Mouse (Mus musculus) kidney, embryonic 15.5 days (tissue): ENCODE data around the gene Farsb. TPM values are rescaled to one million over a fixed set of nuclear protein-coding genes. Genes with fewer than 3 reads are reported as not detected.

Source experiments
- ATAC-seq: fragments of 200-750 bp; cut with Nextera tagmentation; replicated peaks from 2 replicates; pipeline ENCODE4 v1.8.0; 2017; ENCODE audit warnings: moderate TSS enrichment; ENCODE audit not compliant: low FRiP score
- H3K27ac ChIP-seq: fragments of 300-500 bp; sonication (generic); 2 replicates; pipeline ENCODE4 v1.5.1; 2015; ENCODE audit warnings: mild to moderate bottlenecking, inconsistent platforms
- H3K27me3 ChIP-seq: fragments of 300-500 bp; sonication (generic); 2 replicates; pipeline ENCODE4 v1.6.1; 2015; ENCODE audit warnings: inconsistent platforms
- H3K36me3 ChIP-seq: fragments of 300-500 bp; sonication (generic); 2 replicates; pipeline ENCODE4 v1.6.1; 2015; ENCODE audit warnings: inconsistent platforms
- H3K4me1 ChIP-seq: fragments of 300-500 bp; sonication (generic); 2 replicates; pipeline ENCODE4 v1.6.1; 2015; ENCODE audit warnings: inconsistent platforms
- H3K4me2 ChIP-seq: fragments of 300-500 bp; sonication (generic); 2 replicates; pipeline ENCODE4 v1.6.1; 2015; ENCODE audit warnings: moderate library complexity, mild to moderate bottlenecking, inconsistent platforms
- H3K4me3 ChIP-seq: fragments of 300-500 bp; sonication (generic); replicated peaks from 2 replicates; pipeline ENCODE4 v1.5.1; 2015; ENCODE audit warnings: mild to moderate bottlenecking, inconsistent platforms
- H3K9ac ChIP-seq: fragments of 300-500 bp; sonication (generic); 2 replicates; pipeline ENCODE4 v1.6.1; 2015; ENCODE audit warnings: mild to moderate bottlenecking, inconsistent platforms
- H3K9me3 ChIP-seq: fragments of 300-500 bp; sonication (generic); replicated peaks from 2 replicates; pipeline ENCODE4 v1.6.1; 2016; ENCODE audit warnings: inconsistent platforms
- WGBS: fragments of 180-500 bp; shearing (Covaris S2); methylation state at CpG from one replicate; pipeline ENCODE4 v1.1.7; 2015; ENCODE audit warnings: mixed read lengths; 5-methylcytosine and 5-hydroxymethylcytosine counted together
- polyA plus RNA-seq: library from polyadenylated mRNA; unstranded; fragments of >200 nt; fragmentation: Nextera tagmentation; extraction: Ambion mirVana; gene quantifications from 2 replicates; pipeline ENCODE4 v1.2.1, GENCODE M21; 2015

Gene Farsb
- 137 and 139 TPM in 2 replicates for polyA plus RNA-seq

DNA sequence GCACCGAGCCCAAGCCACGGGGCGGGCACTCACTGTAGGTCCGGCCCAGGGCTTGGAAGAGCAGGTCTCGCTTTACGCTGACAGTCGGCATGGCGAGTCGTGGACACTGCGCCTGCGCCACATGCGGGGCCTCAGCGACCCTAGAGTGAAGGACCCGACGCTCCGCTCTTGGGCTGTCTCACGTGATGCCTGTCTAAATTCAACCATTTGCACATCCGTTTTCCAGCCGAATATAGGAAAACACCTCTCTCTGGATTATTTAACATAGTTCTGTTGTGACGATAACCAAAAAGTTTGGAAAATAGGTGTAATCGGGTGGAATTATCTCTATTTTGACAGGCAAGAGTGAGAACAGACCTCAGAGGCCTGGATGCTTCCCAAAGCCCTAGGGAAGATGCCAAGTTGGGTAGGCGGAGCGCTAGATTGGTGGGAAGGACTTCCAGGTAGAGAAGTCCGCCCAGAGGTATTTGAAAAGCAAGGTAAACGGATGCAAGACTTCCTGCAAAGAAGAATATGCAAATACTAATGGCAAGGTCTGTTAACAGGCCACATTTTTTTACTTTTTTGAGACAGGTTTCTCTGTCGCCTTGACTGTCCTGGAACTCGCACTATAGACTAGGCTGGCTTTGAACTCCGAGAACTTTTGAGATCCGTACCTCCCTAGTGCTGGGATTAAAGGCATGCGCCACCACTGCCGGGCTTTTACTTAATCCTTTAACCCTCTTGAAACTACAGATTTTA lies at the start of gene Farsb:
Gene Farsb, minus strand, starts transcription at position 146 of the 741 bp plus-strand sequence.
- Histone ChIP-seq H3K4me3 (peak within 1 kb of the TSS; percentile 92), H3K9ac (peak within 1 kb of the TSS; percentile 89), H3K27ac (peak within 1 kb of the TSS; percentile 80), H3K4me2 (peak within 1 kb of the TSS; percentile 69), H3K9me3 (no peaks in the 10 kb centered on the region), H3K27me3 (peaks cover 5% of the 10 kb centered on the region; the same call in 1 of the 2 replicates), H3K36me3 (peaks cover 4% of the 10 kb centered on the region; the same call in 1 of the 2 replicates), H3K4me1 (peaks cover 13% of the 10 kb centered on the region)
- ATAC-seq = peak; percentile 98
- WGBS = under 1% methylated on average over 31 of the region's 31 CpGs

DNA sequence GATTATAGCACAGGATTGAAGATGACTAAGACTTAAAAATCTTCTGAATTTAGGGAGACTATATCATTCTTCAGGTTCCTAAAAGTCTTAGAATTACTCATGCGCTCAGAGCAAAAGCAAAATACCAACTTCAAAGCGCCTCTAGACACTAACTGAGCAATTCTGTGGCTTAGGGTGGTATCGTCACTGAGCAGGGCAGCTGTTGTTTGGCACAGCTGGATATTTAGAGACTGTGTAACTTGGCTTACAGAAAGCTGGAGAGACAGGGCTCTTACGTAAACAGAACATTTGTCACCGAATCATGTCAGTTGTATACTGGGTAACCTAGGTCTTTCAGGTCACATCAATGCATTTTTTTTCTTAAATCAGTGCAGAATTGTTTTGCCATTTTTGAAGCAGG lies 49.7 kb upstream of the Farsb start:
- Histone ChIP-seq H3K9me3 (no peaks in the 10 kb centered on the region), H3K27me3 (no peaks in the 10 kb centered on the region), H3K4me1 (peaks cover 8% of the 10 kb centered on the region; the same call in 1 of the 2 replicates), H3K4me2 (no peak overlapping the region), H3K27ac (no peak overlapping the region), H3K9ac (no peak overlapping the region), H3K36me3 (no peaks in the 10 kb centered on the region), H3K4me3 (no peak overlapping the region)
- WGBS = 56% methylated on average over 5 of the region's 5 CpGs
- ATAC-seq = no peak

DNA sequence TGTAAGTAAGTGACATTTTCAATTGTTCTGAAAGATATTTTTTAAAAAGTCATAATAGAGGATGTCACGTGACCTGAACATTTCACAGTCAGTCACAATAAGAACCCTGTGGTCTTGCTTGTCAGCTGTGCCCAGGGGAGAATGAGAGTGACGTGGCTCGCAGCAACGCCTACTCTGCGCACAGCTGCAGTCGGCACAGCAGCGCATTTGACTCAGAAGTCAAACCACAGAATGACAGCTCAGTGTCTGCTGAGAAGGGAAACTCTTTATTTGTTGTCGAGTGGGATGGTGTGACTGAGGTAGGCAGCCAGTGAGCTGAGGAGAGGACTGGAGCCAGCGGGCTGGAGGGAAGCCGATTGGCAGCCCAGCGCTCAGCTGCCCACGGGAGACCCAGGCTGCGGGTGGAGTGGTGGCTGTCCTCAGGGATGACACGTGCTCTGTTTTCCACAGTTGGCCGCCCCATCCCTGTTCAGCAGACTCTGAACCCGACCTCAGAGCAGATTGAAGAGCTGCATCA lies 48.9 kb upstream of the Farsb start:
- no peaks in the 10 kb centered on the region for H3K27me3 ChIP-seq
- ATAC-seq = peak; percentile 60; the same call in 1 of the 2 replicates
- 41% methylated on average over 16 of the region's 16 CpGs for WGBS
- no peak overlapping the region for H3K9ac ChIP-seq
- H3K36me3 ChIP-seq = no peaks in the 10 kb centered on the region
- no peaks in the 10 kb centered on the region for H3K9me3 ChIP-seq
- peak overlapping the region; percentile 28 for H3K4me3 ChIP-seq
- H3K4me1 ChIP-seq = peaks cover 8% of the 10 kb centered on the region; the same call in 1 of the 2 replicates
- H3K27ac ChIP-seq = no peak overlapping the region
- peak overlapping the region; percentile 61 for H3K4me2 ChIP-seq

DNA sequence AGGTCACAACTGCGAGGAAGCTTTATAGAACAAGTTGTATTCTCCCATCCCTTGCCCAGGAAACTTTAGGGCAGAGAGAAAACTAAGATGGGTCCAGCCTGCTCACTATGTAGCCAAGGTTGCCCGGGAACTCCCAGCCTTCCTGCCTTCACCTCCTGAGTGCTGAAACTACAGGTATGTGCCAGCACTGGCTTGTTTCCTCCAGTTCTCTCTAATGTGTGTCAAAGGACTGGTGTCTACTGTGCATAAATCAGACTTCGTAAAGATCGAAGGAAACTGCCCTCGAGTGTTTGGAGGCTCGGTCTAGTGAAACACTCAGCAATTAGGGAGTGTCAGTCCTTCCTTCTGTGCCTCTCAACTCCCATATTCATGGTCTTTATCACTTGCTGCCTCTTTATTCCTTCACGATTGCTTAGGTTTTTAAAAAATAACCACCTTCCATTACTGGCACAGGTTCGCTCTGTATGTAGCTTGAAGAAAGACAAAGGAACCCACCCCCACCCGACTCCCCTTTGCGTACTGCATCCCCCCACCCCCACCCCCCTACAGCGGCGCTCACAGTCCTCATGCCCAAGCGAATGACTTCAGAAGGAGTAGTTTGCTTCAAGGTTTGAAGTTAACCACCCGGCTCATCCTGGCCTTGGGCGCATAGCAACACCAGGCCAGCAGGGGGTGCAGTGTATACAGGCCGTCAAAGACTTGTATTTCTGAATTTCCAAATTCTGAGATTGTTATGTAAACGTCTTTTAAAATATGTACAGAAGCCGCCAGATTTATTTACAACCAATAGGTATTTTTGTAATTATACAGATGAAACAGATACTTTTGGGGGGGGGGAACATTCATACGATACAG lies 47.8 kb upstream of the Farsb start:
- no peaks in the 10 kb centered on the region for H3K27me3 ChIP-seq
- H3K4me2 ChIP-seq = peak overlapping the region; percentile 61
- H3K9ac ChIP-seq = no peak overlapping the region
- no peaks in the 10 kb centered on the region for H3K36me3 ChIP-seq
- H3K9me3 ChIP-seq = no peaks in the 10 kb centered on the region
- no peak overlapping the region for H3K27ac ChIP-seq
- H3K4me3 ChIP-seq = no peak overlapping the region
- peak; percentile 71; the same call in 1 of the 2 replicates for ATAC-seq
- WGBS = 21% methylated on average over 19 of the region's 19 CpGs
- H3K4me1 ChIP-seq = peaks cover 8% of the 10 kb centered on the region; the same call in 1 of the 2 replicates

DNA sequence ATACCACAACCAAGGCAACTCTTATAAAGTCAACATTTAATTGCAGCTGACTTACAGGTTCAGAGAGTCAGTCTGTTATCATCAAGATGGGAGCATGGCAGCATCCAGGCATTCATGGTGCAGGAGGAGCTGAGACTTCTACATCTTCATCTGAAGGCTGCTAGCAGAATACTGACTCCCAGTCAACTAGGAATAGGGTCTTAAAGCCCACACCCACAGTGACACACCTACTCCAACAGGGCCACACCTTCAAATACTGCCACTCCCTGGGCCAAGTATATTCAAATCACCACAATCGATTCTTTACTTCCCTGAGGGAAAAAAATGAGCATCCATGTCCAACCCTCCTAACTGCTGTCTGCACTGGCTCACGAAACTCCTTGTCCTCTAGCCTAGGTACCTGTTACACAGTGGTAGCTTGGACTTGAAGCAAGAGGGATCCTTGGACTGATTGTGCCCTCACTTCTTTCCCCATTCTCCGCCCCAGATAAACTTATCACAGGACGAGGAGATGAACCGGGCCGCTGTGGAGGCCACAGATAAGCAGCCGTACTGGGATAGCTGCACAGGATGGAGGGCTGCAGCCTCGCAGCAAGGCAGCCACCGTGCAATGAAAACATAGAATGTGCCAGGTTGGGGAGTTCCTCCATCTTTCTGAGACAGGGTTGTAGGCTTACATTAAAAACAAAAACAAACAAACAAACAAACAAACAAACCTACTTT lies 45.9 kb upstream of the Farsb start:
- H3K9me3 ChIP-seq = no peaks in the 10 kb centered on the region
- no peak overlapping the region for H3K27ac ChIP-seq
- peaks cover 8% of the 10 kb centered on the region; the same call in 1 of the 2 replicates for H3K4me1 ChIP-seq
- 91% methylated on average over 9 of the region's 9 CpGs for WGBS
- H3K4me2 ChIP-seq = no peak overlapping the region
- H3K9ac ChIP-seq = no peak overlapping the region
- no peak overlapping the region for H3K4me3 ChIP-seq
- no peaks in the 10 kb centered on the region for H3K27me3 ChIP-seq
- no peak for ATAC-seq
- H3K36me3 ChIP-seq = no peaks in the 10 kb centered on the region

DNA sequence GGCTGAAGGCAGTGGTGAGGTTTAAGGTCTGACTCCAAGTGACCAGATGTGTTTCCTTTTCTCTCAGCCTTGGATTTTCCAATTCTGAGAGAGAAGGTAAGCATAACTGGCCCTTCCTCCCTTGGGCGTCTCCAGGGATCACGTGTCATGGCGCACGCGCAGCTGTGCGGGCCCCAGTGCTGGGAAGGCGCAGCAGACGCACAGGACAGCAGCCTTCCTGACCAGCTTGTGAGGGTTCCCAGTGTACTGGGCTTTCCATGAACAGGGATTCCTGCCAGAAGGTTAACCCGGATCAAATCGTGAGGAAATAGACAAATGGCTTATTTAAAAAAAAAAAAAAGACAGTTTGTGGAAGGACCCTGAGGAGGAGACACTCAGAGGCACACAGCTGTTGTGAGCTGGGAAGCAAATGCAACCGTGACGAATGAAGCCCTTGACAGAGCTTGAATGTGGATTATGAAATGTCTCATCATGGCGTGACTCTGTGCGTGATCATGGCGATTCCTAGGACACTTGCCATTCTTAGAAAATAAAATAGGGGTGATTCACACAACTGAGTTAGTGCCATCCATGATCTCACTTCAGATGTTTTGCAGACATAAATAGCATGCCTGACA lies 43.6 kb upstream of the Farsb start:
- Histone ChIP-seq H3K4me3 (no peak overlapping the region), H3K27me3 (no peaks in the 10 kb centered on the region), H3K9me3 (no peaks in the 10 kb centered on the region), H3K4me2 (no peak overlapping the region), H3K27ac (no peak overlapping the region), H3K9ac (no peak overlapping the region), H3K4me1 (0 out of 2 replicates have a peak, but pooled peaks cover 3% of the 10 kb centered on the region), H3K36me3 (no peaks in the 10 kb centered on the region)
- 89% methylated on average over 15 of the region's 15 CpGs for WGBS
- no peak for ATAC-seq

DNA sequence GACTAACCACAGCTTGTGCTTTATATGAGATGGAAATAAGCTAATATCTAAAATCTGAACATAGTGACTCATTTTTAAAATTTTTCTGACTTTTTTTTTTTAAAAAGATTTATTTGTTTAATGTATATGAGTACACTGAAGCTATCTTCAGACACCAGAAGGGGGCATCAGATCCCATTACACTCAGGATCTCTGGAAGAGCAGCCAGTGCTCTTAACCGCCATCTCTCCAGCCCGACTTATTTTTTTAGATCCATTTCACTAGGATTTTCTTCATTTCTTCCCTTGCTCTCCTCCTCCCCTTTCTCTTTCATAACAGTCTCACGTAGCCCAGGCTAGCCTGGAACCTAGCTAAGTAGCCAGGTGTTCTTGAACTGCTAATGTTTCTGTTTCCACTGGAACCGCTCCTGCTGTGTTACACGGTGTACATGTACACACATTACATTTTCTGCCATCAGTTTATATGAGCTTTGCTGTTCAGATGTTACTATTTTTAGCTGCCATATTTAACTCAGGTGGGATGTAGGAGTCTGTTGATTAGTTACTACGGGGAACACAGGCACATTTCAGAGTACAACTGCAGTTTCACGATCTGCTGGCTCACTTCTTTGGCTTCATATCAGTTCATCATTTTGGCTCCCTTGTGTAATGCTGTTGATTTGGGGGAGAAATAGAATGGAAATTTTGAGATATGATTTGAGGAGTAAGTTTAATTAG lies 42.0 kb upstream of the Farsb start:
- no peak overlapping the region for H3K27ac ChIP-seq
- no peak overlapping the region for H3K9ac ChIP-seq

DNA sequence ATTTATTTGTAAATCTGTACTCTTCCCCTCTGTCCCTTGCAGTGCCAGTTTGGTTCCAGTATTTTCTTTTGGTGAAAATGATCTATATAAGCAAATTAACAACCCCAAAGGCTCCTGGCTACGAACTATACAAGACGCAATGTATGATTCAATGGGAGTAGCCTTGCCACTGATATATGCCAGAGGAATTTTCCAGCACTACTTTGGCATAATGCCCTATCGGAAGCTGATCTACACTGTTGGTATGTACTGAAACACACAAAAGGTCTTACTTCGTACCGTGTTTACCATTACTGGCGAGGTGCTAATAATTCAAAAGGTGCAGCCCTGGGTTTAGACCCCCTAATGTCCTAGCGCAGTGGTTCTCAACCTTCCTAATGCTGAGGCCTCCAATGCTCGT lies 40.3 kb upstream of the Farsb start:
- no peak overlapping the region for H3K9ac ChIP-seq
- no peak for ATAC-seq
- H3K4me1 ChIP-seq = 0 out of 2 replicates have a peak, but pooled peaks cover 6% of the 10 kb centered on the region
- H3K27ac ChIP-seq = no peak overlapping the region
- no peak overlapping the region for H3K4me3 ChIP-seq
- 89% methylated on average over 8 of the region's 8 CpGs for WGBS
- H3K4me2 ChIP-seq = no peak overlapping the region
- no peaks in the 10 kb centered on the region for H3K9me3 ChIP-seq
- no peaks in the 10 kb centered on the region for H3K36me3 ChIP-seq
- H3K27me3 ChIP-seq = no peaks in the 10 kb centered on the region

More for the DNA sequence above, 42.0 kb upstream of the Farsb start:
- no peak overlapping the region for H3K4me2 ChIP-seq
- ATAC-seq = no peak
- no peaks in the 10 kb centered on the region for H3K36me3 ChIP-seq
- H3K4me1 ChIP-seq = 0 out of 2 replicates have a peak, but pooled peaks cover 3% of the 10 kb centered on the region
- no peak overlapping the region for H3K4me3 ChIP-seq
- H3K9me3 ChIP-seq = no peaks in the 10 kb centered on the region
- H3K27me3 ChIP-seq = no peaks in the 10 kb centered on the region
- 66% methylated on average over 7 of the region's 7 CpGs for WGBS

DNA sequence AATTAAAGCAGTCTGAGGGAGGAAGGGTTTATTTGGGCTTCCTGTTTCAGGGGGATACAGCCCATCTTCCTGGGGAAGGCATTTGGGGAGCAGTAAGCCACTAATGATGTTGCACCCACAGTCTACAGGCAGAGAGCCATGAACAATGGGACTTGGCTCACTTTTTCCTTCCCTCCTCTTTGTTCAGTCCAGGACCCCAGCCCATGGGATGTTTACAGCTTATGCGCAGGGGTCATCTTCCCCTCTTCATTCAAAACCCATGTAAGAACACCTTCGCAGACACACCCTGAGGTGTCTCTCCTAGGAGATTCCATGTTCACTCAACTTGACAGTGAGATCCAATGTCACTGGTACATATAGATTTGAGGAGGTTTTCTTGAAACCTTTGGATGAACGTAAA lies 39.7 kb upstream of the Farsb start:
- WGBS = 87% methylated on average over 3 of the region's 3 CpGs
- no peak for ATAC-seq
- H3K27me3 ChIP-seq = no peaks in the 10 kb centered on the region
- no peak overlapping the region for H3K9ac ChIP-seq
- no peak overlapping the region for H3K4me3 ChIP-seq
- 0 out of 2 replicates have a peak, but pooled peaks cover 6% of the 10 kb centered on the region for H3K4me1 ChIP-seq
- no peak overlapping the region for H3K4me2 ChIP-seq
- no peak overlapping the region for H3K27ac ChIP-seq
- H3K36me3 ChIP-seq = no peaks in the 10 kb centered on the region
- H3K9me3 ChIP-seq = no peaks in the 10 kb centered on the region

DNA sequence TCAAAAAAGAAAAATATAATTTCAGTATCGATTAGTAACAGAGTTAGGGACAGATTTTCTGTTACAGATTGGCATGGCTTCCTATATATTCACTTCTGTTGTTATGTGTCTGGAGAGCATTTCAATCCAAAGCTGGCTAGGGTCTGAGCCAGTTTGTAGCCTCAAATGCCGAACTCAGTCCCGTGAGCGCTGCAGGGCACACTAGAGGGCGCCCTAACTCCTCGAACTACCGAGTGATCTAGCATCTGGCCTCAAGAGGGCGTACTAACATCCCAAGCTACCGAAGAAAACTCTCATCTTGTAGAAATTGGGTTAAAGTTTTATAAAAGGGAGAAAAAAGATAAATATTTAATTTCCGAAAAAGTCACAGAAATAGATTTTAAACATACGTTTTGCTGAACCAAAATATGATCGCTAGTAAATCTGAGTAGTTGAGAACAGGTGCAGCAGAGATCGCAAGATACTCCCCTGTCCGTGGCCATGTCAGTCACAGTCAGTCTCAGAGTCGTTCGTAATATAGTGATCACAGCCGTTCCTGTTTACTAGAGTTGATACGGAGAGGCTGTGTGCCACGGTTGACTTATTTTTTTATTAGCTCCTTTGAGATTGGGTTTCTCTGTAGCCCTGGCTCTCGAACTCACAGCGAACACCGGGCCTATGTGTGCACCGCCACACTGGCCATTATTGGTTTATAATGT lies 36.6 kb upstream of the Farsb start:
- no peaks in the 10 kb centered on the region for H3K36me3 ChIP-seq
- no peaks in the 10 kb centered on the region for H3K9me3 ChIP-seq
- no peak overlapping the region for H3K9ac ChIP-seq
- peak overlapping the region; percentile 40 for H3K4me2 ChIP-seq
- no peak; the same call in 1 of the 2 replicates for ATAC-seq
- no peak overlapping the region for H3K27ac ChIP-seq
- no peaks in the 10 kb centered on the region for H3K27me3 ChIP-seq
- WGBS = 36% methylated on average over 23 of the region's 23 CpGs
- H3K4me3 ChIP-seq = no peak overlapping the region
- H3K4me1 ChIP-seq = 0 out of 2 replicates have a peak, but pooled peaks cover 6% of the 10 kb centered on the region
